Mouse (Mus musculus) telencephalon, adult 2 months (tissue): ENCODE results near the gene Coro7.
"Not testable (repeated sequence)": the region's sequence is repeated elsewhere in the genome, so short reads cannot be mapped to it uniquely, and the experiment has no call there.

ENCODE experiments used
- DNase-seq: peaks from one replicate; pipeline ENCODE4 v3.0.0-alpha.2; 2011; ENCODE audit warnings: low read depth, low spot score

Gene Coro7

DNA sequence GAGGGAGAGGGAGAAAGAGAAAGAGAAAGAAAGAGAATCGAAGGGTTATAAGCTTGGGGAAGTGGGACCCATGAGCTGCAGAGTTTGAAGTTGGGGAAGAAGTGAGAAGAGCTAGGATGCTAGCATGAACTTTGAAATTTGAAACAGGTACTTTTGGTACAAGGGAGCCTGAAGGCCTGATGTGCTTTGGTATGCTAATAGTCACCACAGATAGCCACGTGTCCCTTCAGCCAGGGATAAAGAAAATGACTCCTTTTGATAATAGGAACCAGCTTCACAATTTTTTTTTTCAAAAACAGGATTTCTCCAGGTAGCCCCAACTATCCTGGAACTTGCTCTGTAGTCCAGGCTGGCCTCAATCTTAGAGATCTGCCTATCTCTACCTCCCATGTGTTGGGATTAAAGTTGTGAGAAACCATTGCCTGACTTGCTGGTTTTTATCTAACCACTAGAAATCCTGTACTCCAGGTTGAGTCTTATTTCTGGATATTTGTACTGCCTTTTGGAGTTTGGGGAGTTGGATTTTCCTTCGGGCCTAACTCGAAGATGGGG, 3.1 kb upstream of the Coro7 start:
- no peak for DNase-seq

DNA sequence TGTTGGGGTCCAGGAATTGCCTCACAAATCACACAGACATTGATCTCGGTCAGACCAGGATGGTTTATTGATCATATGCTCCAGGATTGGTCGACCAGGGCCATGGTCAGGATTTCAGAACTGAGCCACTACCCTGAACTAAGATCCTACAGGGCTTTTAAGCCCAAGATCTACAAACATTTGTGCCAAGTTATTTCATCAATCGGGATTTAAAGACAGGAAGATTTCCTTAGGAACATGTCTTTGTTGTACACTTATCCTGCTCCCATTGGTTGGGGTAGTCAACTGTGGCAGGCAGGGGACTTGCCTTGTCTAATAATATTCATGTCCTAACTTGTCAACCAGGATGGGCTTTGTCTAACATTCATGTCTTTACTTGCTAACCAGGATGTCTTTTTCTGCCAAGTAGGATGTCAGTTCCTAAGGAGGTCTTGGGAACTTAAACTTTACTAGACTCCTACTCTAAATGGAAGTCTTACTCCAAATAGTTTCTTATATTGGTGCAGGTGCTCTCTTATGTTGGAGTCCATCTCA, 1.4 kb upstream of the Coro7 start:
- not testable (repeated sequence) for DNase-seq

DNA sequence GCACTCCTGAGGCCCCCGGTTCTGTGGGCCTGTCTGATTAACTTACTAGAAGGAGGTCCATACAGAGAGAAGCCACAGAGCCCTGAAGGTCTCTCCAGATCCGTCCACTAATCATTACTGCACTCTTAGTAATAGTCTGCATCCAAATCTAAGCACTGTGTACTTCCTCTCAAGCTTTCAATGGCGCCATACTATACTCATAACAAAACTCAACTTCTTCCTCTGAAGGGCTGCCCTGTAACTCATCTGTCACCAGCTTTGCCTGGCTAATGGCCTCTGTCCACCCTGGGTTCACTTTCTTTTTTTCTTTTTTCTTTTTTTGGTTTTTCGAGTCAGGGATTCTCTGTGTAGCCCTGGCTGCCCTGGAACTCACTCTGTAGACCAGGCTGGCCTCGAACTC, 1.5 kb downstream of the Coro7 start:
- DNase-seq: no peak

DNA sequence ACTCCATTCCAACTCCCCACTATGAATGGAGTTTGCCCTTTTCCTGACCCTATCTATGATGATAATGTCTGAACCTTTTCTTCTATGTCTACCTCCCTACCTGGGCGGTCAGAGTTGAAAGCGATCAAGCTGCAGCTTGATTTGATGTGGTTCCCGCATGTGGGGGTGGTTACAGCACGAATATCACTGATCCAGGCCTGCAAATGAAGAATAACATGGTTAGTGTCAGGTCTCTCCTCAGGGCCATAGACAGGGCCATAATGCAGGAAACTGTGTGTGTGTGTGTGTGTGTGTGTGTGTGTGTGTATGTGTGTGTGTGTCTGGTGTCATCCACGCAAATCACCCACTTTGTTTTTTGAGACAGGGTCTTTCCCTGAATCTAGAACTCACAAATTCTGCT, 2.7 kb downstream of the Coro7 start:
- DNase-seq: no peak

DNA sequence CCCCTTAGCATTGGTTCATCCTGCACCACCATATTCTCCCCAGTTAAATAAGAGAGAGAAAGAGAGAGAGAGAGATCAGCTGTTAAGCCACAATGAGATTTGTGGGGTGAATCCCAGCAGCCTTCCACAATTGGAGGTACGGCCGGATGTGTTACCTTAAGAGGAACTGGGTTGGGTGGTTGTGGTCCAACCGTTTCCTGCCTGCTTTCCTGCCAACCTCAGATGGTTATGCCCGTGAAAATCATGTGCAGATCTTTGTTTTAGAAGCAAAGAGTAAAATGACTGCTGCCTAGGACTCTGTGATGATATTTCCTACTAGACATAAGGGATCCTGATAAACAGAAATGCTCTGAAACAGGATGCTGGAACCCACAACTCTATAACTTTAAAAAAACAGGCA, 5.5 kb downstream of the Coro7 start:
- no peak for DNase-seq

DNA sequence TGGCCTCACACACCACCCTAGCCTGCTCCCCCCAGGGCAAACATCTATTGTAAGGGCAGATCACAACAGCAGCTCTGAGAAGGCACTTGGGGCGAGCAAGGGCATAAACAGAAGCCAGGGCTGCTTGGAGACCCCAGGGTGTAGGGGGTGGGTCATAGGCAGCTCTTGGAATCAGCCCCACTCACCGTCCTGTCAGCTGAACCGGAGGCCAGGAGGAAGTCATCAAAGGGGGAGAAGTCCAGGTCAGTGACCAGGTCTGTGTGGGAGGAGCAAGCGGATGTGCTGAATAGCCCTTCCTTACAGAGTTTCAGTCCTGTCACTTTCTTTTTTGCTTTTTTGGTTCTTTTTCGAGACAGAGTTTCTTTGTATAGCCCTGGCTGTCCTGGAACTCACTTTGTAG, 9.3 kb downstream of the Coro7 start:
- DNase-seq: no peak

DNA sequence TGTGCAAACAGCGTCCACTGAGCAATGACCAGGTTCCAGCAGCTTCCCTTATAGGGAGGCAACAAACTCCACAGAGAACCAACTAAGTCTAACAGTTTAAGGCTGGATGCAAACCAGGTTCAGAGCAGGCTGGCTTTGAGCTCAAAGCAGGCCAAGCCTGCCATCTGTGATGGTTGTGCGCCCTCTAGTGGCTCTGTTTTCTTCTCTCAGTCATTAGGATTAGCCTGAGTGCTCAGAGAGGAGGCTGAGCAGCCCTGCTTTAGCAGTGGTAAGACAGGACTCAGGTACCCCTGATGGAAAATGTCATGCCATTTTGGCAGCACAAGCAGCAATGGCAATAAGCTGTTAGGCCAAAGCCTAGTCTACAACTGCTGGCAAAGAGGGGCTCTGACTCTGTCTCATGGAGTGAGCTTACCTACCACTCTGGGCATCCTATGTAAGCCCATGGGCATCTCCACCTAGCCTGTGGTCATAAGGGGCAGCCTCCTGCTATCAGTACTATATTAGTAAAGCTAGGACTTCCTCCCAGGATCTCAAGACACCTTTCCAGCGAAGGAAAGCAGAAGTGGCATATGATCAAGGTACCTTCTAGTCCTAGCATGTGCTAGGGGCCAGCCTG, 12.3 kb downstream of the Coro7 start:
- peak; percentile 63 for DNase-seq

DNA sequence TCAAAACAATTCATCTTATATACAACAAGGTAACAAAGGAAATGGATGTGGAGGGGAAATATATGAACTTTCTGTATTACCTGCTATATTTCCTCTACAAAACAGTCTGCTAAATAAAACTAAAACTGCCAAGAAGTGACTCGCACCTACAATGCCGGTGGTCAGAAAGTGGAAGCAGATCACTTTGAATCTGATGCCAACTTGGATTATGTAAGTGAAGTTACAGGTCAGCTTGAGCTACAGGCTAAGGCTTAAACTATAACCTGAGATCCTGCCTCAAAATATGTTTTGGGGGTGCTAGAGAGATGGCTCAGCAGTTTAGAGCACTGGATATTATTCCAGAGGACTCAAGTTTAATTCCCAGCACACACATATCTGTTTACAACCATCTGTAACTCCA, 13.9 kb downstream of the Coro7 start:
- DNase-seq: no peak

DNA sequence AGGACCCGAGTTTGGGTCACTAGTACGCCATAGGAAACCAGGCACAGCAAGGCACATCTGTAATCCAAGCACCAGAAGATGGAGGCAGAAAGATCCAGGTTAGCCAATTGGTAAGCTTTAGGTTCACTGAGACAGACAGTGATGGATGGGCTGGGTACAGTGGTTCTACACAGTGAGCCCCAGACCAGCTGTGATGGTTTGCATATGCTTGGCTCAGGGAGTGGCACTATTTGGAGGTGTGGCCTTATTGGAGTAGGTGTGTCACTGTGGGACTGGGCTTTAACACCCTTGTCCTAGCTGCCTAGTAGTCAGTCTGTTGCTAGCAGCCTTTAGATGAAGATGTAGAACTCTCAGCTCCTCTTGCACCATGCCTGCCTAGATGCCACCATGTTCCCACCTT, 15.8 kb downstream of the Coro7 start:
- DNase-seq: no peak

DNA sequence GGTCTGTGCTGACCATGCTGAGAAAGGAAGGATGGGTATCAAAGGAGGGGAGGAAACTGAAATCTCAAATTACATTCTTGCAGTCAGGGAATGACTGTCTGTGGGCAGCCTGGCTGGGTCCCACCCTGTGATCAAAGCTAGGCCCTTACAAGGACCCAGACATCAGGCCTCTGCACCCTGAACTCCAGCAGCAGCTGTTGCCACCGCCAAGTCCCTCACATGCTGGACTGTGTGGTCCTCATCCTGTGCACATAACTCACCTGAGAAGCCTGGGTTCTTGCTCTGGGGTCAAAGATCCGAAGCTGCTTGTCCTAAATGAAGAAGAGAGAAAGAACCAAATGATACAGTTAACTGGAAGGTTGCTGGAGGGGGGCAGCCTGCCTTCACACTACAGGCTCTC, 18.0 kb downstream of the Coro7 start:
- DNase-seq: no peak

DNA sequence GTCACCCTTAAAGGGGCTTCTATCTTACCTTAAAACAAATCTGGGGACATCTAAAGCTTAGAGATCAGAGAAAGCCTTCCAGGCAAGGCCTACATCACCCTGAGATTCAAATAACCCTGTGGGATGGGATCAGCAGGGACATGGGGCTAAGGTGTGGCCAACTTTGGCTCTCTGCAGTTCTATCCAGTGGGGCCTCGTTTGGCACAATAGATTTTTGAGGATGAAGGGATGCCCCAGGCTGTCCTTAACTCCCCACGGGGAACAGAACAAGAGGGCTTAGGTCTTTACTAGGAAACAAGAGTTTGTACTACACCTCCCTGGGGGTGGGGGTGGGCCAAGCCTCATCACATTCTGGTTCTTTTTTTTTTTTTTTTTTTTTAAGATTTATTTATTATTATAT, 20.3 kb downstream of the Coro7 start:
- no peak for DNase-seq

DNA sequence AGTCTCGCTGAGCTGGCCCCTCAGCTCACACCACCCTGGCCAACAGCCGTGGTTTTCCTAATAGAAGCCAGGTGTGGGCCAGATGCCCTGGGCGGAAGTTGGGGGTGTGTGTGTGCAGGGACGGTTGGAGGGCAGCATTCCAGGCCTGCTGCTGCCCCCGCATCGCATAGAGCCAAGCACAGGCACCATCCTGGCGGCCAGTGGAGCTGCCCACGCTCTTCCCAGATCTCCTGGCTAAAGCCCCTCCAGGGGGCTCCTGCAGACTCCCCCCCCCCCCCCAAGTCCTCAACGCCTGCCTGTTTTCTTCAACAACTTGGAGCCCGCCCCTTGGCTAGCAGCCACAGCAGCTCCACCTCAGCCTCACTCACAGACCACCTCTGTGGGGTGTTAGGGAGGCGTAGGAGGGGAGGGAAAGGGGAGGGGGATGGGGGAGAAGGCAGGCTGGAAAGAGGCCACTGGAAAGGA, 20.8 kb downstream of the Coro7 start:
- DNase-seq: no peak

DNA sequence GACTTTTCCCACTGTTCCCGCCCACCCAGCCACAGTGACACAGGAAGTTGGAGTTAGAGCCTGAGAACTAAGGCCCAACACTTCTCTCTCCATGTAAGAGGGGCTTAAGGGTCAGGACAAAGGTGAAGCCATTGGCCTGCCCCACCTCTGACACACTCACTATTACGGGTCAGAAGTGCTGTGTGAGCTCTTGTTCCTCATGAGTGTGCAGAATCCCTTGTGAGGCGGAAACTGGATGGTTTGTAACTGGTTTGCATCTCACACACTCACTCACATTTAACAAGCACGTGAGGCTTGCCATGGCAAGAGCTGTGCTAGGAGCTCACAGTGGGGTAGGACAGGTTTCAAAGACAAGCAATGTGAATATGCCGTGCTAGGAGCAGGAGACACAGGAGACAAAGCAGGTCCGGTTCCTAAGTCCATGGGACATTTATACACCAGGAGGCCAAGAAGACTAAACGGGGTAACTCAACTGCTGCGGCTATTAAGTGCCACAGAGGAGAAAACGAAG, 23.0 kb downstream of the Coro7 start:
- DNase-seq: no peak

DNA sequence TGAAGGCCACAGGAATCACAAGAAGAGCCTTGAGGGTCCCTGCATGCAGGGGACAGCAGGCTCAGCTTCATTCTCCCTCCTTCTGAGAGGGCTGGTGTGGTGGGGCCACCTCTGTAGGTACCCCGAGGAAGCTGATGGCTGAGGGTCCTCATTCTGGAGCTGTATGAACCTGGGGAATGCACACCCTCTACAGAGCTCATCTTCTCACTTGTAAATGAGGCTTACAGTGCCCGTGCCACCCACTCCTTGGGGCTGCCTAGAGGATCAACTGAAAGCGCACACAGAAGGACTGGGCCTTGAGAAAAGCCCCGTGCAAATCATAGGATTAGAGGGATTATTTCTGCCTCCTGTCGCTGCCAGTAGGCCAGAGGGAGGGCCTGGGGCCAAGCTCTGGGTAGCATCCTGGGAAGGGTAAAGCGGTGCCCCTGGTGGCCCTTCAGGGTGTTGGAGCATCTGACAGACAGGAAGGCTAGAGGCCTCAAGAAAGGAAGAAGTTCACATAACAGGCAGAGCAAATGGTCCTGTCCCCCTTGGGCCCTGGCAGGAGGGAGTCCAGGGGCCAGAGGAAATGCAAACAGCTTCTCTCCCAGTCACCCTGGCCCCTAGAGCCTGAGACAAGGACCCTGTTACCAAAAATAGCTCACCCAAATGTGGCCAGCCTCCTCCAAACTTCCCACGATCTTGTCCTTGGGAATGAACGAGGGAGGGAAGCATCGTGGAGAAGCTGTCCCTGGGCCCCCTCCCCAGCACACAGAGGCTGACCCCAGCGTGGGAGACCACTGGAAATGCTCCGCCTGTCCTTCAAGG, 23.6 kb downstream of the Coro7 start:
- DNase-seq: no peak

DNA sequence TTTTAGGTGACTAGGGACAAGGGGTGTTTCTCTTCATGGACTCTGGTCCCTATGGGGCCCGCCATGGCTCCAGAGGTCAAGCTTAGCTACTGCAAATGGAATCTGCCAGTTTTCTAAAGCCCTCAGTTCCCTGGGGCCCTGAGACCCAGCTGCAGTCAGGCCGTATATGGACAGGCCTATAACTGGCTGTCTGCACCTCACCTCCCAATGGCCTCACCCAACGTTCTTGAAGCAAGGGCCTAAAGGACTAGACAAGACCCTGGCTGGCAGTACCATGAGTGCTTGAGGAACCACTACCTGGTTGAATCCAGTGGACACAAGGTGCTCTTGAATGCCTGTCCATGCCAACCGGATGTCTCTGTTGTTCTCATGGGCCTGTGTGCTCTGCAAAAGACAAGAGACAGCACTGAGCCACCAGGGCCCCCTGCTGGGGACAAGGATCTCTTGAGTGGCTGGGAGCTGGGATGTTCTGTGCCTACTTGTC, 24.3 kb downstream of the Coro7 start:
- DNase-seq: no peak

DNA sequence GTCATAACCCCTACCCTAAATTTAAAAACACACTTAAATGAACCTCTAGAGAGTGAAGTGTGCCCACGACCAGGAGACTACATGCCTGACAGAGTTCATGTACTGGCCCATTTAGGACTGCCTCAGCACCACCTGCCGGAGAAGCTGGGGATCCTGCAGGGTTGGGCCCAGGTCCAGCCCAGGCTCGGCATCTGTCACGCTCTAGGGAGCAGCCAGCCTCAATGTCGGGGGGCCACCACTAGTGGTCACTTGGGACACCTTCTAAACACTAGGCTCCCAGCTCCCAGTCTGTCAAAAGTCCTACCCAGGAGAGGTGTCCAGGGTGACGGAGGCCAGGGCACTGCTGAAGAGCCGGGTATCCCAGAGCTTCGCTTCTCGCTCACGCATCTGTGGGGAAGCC, 24.9 kb downstream of the Coro7 start:
- no peak for DNase-seq

DNA sequence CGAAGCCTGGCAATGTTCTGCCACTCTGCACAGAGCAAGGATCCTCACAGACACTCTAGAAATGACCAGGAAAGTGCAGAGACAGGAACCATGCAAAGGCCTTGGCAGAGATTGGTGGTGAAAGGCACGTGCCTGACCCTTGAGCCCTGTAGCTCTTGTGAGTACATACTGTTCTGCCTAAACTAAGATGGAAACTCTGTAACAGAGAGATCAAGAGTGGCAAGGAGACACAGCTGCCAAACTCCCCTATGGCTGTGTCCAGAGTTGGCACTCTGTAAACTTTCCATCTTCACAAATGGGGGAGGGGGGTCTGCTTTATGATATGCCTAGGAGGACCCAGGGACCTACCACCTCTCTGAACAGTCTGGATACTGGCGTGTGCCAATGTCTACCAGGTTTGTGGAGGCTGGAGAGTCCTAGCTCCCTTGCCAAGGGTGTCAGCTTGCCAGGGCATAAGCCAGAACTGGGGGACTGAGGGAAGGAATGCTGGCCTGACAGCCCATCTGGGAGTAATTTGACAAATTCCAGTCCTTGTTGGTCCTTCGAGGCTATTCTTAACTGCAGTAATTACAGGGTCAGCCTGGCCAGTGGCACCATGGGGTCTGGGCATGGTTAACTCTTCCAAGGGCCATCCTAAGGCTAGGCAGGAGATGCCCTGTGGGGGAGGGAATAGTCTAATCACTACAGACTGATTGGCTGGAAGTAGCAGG, 26.7 kb downstream of the Coro7 start:
- DNase-seq: no peak

DNA sequence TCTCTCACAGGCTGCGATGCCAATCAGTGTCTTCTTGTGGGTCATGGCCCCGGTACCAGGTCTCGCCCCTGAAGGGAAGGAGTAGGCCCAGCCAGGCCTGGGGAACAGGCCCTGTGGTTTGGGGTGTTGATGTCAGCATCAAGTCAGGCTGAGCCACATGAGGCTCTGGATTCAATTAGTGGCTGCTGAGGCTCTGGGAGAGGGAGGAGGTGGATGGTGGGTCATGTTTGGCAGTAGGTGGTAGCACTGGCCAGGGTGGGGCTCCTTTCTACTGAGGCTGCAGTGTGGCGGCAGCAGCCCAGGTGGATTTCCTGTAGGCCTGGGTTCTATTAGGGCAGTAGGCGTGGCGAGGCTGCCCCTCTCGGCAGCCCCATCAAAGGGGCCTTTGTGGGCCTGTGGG, 28.0 kb downstream of the Coro7 start:
- DNase-seq: no peak

DNA sequence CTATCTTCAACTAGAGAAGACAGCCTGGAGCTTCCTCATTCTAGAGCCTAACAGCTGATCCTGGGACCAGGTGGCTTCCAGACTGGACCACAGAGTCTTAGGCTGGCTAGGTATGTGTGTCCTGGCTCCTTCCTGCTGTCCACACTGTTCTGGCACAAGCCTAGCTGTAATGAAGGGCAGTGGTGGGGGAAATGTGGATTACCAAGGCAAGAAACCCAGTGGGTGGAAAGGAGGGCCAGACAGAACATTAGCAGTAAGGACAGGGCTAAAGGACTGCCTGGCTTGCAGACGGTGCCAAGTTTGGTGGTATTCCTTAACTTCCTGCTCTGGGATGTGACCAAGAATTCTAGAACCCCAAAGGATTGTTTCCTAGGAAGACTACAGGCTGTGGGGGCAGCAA, 28.5 kb downstream of the Coro7 start:
- no peak for DNase-seq

DNA sequence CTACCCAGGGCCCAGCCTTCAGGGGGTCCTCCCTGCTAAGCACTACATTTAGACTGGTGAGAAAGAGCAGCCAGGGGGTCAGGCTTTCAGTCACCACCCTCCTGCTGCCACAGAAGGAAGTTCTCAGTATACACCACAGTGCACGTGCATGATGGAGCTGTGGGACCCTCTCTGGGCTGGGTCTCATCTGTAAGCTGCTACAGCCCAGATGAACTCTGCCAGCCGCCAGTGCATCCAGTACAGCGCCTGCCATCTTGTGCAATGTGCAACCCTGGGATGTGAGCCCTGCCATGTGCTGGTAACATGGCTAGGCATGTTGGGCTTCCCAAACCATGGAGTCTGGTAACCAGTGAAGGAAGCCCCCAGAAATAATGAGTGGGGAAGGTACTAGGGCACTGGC, 29.4 kb downstream of the Coro7 start:
- DNase-seq: no peak

DNA sequence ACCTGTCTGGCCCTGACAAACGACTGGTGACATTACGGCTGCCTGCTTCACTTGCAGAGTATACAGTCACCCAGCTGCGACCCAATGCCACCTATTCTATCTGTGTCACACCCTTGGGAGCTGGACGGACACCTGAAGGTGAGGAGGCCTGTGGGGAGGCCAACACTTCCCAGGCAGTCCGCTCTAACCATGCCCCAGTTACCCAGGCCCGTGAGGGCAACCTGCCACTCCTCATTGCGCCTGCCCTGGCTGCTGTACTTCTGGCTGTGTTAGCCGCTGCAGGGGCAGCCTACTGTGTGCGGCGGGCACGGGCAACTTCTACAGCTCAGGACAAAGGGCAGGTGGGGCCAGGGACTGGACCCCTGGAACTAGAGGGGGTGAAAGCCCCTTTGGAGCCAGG, 29.9 kb downstream of the Coro7 start:
- DNase-seq: no peak

DNA sequence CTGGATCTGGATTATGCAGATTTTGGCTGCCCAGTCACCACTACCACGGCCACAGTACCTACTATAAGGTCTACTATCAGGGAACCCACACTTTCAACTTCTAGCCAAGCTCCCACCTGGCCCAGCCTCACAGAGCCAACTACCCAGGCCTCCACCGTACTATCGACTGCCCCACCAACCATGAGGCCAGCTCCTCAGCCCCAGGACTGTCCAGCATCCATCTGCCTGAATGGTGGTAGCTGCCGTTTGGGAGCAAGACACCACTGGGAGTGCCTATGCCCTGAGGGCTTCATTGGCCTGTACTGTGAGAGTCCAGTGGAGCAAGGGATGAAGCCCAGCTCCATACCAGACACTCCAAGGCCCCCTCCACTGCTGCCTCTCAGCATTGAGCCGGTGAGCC, 30.4 kb downstream of the Coro7 start:
- no peak for DNase-seq
